Mouse (Mus musculus) heart, postnatal 36 days (tissue): ENCODE measurements around the gene Speer4a. TPM values are rescaled to one million over a fixed set of nuclear protein-coding genes. Genes with fewer than 3 reads are reported as not detected.
"Not testable (repeated sequence)": the region's sequence is repeated elsewhere in the genome, so short reads cannot be mapped to it uniquely, and the experiment has no call there.

ENCODE experiments used
- DNase-seq, 2 experiments: peaks; one replicate each; pipeline ENCODE4 v3.0.0; 2021 to 2022
- intact Hi-C: fragments of 180-260 bp; cut with DNase I; formaldehyde crosslinking; loops from one replicate; pipeline ENCODE4 v1.15.1; 2025
- total RNA-seq, 2 experiments: library from RNA; stranded (reverse); gene quantifications; 2 replicates each; pipeline ENCODE4 v1.2.3; 2021

Gene Speer4a
- not detected for total RNA-seq

GRCm38 (mm10) chr5:26039458-26039857 lies at the start of gene Speer4a:
Gene Speer4a (minus strand): TSS chr5:26039558.
- intact Hi-C loops, DNase-seq: not testable (repeated sequence)

- DNase-seq, intact Hi-C loops: not testable (repeated sequence)
Measured at GRCm38 (mm10) chr5:26079023-26079422, 39.7 kb upstream of the Speer4a start.

- DNase-seq = no peak
- intact Hi-C loops = no loop called here
Measured at GRCm38 (mm10) chr5:26070716-26071115, 31.4 kb upstream of the Speer4a start.

GRCm38 (mm10) chr5:26058481-26058880 lies 19.1 kb upstream of the Speer4a start, which contains the start of gene Gm7347:
Gene Gm7347 (minus strand): TSS chr5:26058581.
- intact Hi-C loops, DNase-seq: not testable (repeated sequence)

GRCm38 (mm10) chr5:26022816-26023215 lies 16.5 kb downstream of the Speer4a start, which contains the start of gene Gm5862:
Gene Gm5862 (minus strand): TSS chr5:26022916.
- DNase-seq, intact Hi-C loops: not testable (repeated sequence)

- intact Hi-C loops, DNase-seq: not testable (repeated sequence)
Measured at GRCm38 (mm10) chr5:26007697-26008096, 31.7 kb downstream of the Speer4a start.

- intact Hi-C loops, DNase-seq: not testable (repeated sequence)
Measured at GRCm38 (mm10) chr5:26006937-26007695, 32.2 kb downstream of the Speer4a start.

- DNase-seq, intact Hi-C loops: not testable (repeated sequence)
Measured at GRCm38 (mm10) chr5:26004698-26005097, 34.7 kb downstream of the Speer4a start, which contains the start of gene Gm1979. Gene Gm1979 (minus strand): TSS chr5:26004798.

GRCm38 (mm10) chr5:25988550-25988949 lies 50.8 kb downstream of the Speer4a start, which contains the start of gene Gm21698:
Gene Gm21698 (minus strand): TSS chr5:25988650.
- DNase-seq, intact Hi-C loops: not testable (repeated sequence)

Other genes with a start within 250 kb of the Speer4a start
- gene Gm21663, start 97.2 kb downstream of the Speer4a start, total RNA-seq = not detected
- not detected for gene Gm21671, start 85.1 kb downstream of the Speer4a start, total RNA-seq
- not detected for gene Gm21680, start 66.9 kb downstream of the Speer4a start, total RNA-seq
- gene Gm21698, start 50.9 kb downstream of the Speer4a start, total RNA-seq = under 1 TPM in 1 of 2 experiments, not detected in 1; 0.60 TPM
- gene Gm1979, start 34.8 kb downstream of the Speer4a start, total RNA-seq = not detected
- gene Gm5862, start 16.6 kb downstream of the Speer4a start, total RNA-seq = not detected
- not detected for gene Gm7347, start 19.0 kb upstream of the Speer4a start, total RNA-seq
- gene Gm10471, start 49.7 kb upstream of the Speer4a start, total RNA-seq = not detected
- not detected for gene 5031410I06Rik, start 65.8 kb upstream of the Speer4a start, total RNA-seq
- gene Gm10220, start 81.9 kb upstream of the Speer4a start, total RNA-seq = under 1 TPM in 1 of 2 experiments, not detected in 1; 0.08 TPM
- gene Gm7361, start 218.1 kb upstream of the Speer4a start, total RNA-seq = not detected